Mouse (Mus musculus) olfactory bulb, adult 2 months (tissue): Measurements from ENCODE around the gene Srsf10.
A peak's percentile ranks its signal among the peaks of the same experiment; 100 is the strongest.

Experiments
- CTCF ChIP-seq: fragments of 200-500 bp; IDR thresholded peaks from 2 replicates; pipeline ENCODE4 v1.5.1; 2012; ENCODE audit warnings: low read depth, mild to moderate bottlenecking, low read length, moderate library complexity; ENCODE audit not compliant: insufficient read depth
- POLR2A ChIP-seq: fragments of 200-500 bp; IDR thresholded peaks from 2 replicates; pipeline ENCODE4 v1.6.1; 2012; ENCODE audit warnings: mild to moderate bottlenecking, low read depth, low read length, moderate library complexity; ENCODE audit not compliant: insufficient read depth

GRCm38 (mm10) chr4:135828491-135828890 is 27.1 kb upstream of the Srsf10 start:
- TF ChIP-seq POLR2A (0 out of 2 replicates have a peak, but pooled peaks have one; percentile 24), CTCF (no peak)
